Mouse (Mus musculus) bone marrow macrophage, adult 2 months (primary cell): ENCODE data around the gene E130114P18Rik.

Experiments used
- CTCF ChIP-seq: IDR thresholded peaks from 2 replicates; pipeline ENCODE4 v1.5.1; 2012; ENCODE audit warnings: low read depth, mild to moderate bottlenecking, low read length, moderate library complexity
- POLR2A ChIP-seq: IDR thresholded peaks from 2 replicates; pipeline ENCODE4 v1.6.1; 2012; ENCODE audit warnings: mild to moderate bottlenecking, low read depth, low read length, borderline replicate concordance

DNA sequence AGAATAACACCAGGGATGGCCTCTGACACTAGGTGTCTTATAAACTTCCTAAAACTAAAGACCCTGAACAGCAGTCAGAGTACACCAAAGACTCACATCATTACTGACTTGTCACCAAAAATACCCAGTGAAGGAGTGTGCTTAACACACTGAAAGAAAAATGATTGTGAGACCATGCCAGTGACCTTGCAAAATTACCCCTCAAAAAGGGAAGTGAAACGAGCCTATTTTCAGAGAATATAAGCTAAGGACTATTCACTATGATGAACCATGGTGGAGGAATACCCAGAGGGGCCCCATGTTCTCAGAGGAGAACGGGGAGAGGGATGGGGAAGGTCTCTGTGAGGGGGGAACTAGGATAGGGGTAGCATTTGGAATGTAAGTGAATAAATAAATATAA is 245.8 kb downstream of the E130114P18Rik start:
- TF ChIP-seq POLR2A (no peak), CTCF (no peak)
